Mouse (Mus musculus) embryonic fibroblast, embryonic 13.5 days (primary cell): ENCODE results near the gene Tiam1. TPM values are rescaled to one million over a fixed set of nuclear protein-coding genes. Genes with fewer than 3 reads are reported as not detected.

Experiments used
- H3K27ac ChIP-seq: 2 replicates; pipeline ENCODE4 v1.5.1; 2012; ENCODE audit warnings: low read length, control low read depth, inconsistent platforms; ENCODE audit not compliant: insufficient read depth
- H3K4me1 ChIP-seq: 2 replicates; pipeline ENCODE4 v1.6.1; 2011; ENCODE audit warnings: low read length; ENCODE audit not compliant: control insufficient read depth, insufficient read depth
- H3K4me3 ChIP-seq: 2 replicates; pipeline ENCODE4 v1.5.1; 2011; ENCODE audit warnings: mild to moderate bottlenecking, control low read depth, low read length; ENCODE audit not compliant: insufficient read depth
- CTCF ChIP-seq: IDR thresholded peaks from 2 replicates; pipeline ENCODE4 v1.5.1; 2011; ENCODE audit warnings: mild to moderate bottlenecking, control low read depth, low read length, moderate library complexity, borderline replicate concordance; ENCODE audit not compliant: insufficient read depth
- POLR2A ChIP-seq: IDR thresholded peaks from 2 replicates; pipeline ENCODE4 v1.6.1; 2011; ENCODE audit warnings: low read depth, mild to moderate bottlenecking, control low read depth, low read length, moderate library complexity
- polyA plus RNA-seq: library from polyadenylated mRNA; stranded (reverse); fragments of >200 nt; gene quantifications from 2 replicates; pipeline ENCODE4 v1.2.4, GENCODE M21; 2011; ENCODE audit warnings: low read depth; ENCODE audit not compliant: missing spikeins, insufficient read length

The Tiam1 gene
- polyA plus RNA-seq, 1 experiment, result 17.8 TPM

DNA sequence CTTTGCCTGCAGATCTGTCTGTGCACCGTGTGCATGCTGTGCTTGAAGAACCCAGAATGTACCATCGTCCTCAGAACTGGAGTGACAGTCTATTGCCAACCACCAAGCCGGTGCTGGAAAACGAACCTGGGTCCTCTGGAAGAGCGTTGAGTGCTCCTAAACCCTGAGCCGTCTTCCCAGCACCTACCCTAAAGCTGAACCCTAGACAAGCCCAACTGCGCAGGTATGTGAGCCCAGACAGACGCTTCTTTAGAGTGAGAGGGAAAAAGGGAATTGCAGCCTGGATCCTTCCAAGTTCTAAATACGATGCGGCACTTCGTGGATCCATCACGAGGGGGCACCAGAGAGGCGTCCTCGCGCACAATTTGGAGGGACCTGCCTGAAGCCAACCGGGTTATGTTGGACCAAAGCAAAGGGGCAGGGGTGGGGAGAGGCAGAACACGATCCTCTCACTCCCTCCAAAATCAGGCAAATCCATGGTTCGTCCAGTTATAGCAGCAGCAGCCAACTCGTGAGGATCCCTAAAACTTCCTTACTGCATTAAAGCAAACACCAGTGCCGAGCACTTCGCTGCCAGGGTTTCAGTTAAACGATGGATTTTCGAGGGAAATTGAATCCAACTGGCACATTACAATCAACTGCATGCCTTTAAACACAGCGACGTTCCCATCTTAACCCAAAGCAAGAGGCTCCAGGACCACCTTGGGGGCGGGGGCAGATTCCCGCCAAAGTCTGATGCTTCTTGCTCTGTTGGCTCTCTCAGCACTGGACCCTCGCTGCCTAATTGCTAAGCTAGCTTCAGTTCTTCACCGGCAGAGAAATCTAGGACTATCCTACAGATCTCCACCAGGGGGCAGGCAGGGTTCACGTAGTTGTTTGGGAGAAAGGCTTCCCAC lies 369.7 kb downstream of the Tiam1 start:
- H3K4me3 ChIP-seq, result peak overlapping the region; percentile 34
- no peak for TF ChIP-seq POLR2A
- TF ChIP-seq CTCF, result peak; percentile 83; the same call in 1 of the 2 replicates
- H3K27ac ChIP-seq, result no peak overlapping the region
- H3K4me1 ChIP-seq, result no peaks in the 10 kb centered on the region

DNA sequence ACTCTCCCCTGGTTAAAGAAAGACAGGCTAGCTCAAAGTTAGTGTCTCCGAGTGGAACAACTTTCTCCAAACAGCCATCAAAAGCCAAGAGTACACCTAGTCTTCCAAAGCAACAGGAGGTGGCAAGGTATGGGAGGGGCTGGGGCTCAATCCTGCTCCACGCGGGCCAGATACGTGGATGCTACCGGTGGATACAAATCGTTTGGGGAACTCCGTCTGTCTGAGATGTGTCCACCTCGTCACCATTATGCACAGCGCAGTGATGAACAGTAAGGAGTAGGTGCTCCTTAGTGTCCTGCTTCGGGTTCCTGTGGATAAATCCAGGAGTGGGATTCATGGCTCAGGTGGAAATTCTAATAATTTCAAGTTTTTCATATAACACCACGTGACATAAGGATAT lies 377.6 kb downstream of the Tiam1 start:
- Histone ChIP-seq H3K4me1 (no peaks in the 10 kb centered on the region), H3K4me3 (no peak overlapping the region), H3K27ac (no peak overlapping the region)
- no peak for TF ChIP-seq CTCF
- no peak for TF ChIP-seq POLR2A

DNA sequence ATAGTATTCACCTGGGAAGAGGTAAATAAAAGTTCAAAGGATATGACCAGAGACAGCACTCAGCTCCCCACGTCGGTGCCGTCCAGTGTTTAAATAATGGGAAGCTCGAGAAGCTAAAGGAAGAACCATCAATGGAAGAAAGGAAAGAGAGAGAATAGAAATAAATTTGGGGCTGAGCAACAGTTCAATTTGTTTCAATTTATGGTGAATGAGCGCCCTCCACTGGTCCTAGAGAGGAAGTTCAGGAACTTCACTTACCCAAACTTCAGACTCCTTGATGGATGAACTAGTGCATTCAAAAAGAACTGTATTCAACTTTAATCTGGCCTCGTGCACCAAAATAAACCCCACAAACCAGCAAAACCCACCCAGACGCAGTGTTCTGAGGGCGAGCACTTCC lies 378.1 kb downstream of the Tiam1 start:
- H3K27ac ChIP-seq, result no peak overlapping the region
- no peak overlapping the region for H3K4me3 ChIP-seq
- TF ChIP-seq POLR2A, result no peak
- no peak for TF ChIP-seq CTCF
- no peaks in the 10 kb centered on the region for H3K4me1 ChIP-seq

DNA sequence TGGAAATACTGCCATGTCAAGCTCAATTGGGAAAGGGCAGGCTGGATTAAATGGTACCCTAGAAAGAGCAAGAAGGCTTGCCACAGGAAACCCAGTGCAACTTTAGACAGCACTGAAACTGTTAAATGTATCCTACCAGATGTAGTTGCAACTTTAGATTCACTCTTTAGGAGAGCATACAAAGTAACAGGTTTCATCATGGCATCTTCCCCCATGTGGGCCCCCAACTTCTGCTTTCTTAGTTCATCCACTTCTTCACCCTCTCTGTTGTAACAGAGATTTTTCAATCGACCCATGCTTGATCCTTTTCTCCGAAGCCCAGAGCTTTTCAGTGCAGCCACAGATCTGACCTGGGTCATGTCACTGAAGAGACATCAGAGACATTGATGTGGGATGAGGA lies 379.8 kb downstream of the Tiam1 start:
- TF ChIP-seq CTCF, result no peak
- TF ChIP-seq POLR2A, result no peak
- H3K4me1 ChIP-seq, result no peaks in the 10 kb centered on the region
- H3K27ac ChIP-seq, result no peak overlapping the region
- H3K4me3 ChIP-seq, result no peak overlapping the region

DNA sequence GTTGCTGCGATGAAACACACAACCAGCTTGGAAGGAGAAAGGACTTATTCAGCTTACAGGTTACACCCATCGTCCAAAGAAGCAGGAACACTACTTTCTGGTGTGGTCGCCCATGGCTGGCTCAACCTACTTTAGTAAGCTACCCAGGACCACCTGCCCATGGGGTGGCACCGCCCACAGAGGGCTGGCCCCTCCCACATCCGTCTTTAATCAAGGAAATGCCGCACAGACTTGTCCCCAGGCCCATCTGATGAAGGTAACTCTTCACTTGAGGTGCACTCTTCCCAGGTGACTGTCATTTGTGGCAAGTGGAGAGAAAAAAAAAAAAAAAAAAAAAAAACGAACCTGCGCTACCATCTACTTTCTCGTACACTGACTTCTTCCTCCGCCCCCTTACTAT lies 381.0 kb downstream of the Tiam1 start:
- no peak overlapping the region for H3K4me3 ChIP-seq
- TF ChIP-seq POLR2A (no peak), CTCF (no peak)

DNA sequence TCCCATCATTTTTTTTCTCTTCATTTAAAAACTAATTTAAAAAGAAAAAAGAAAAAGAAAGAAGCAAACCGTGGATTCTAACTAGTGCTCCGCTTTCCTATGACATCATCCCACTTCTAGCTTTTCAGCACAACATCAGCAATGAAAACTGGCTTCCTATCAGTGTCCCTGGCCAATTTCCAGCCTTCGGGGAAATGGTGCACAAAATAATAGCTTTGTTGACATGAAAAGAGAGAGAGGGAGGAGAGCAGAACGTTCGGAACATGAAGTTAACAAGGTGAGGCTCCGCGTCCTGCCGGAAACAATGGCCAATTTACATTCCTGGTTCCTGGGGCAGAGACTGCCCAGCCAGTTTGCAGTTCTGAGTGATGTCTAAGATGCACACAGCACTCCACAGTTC lies 381.5 kb downstream of the Tiam1 start:
- no peak overlapping the region for H3K27ac ChIP-seq
- TF ChIP-seq POLR2A (no peak), CTCF (no peak)
- H3K4me1 ChIP-seq, result no peaks in the 10 kb centered on the region
- H3K4me3 ChIP-seq, result no peak overlapping the region

More for the DNA sequence above, 381.0 kb downstream of the Tiam1 start:
- H3K27ac ChIP-seq, result no peak overlapping the region
- no peaks in the 10 kb centered on the region for H3K4me1 ChIP-seq

DNA sequence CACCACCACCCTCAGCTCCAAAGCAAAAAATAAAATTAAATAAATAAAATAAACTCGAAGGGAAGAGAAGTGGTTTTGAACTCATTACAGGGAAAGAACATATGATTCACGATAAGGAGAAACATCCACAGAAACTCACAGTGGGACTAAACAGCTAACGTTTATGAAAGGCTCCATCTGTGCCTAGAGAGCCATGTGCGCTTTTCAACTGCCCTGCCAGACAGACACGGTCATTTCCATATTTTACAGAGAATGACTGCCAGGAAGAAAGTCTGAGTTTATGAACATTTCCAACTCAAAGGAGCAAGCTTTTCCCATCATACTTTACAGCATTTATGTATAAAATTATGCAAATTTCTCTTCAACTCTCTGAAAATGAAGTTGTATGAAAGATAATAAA lies 386.2 kb downstream of the Tiam1 start:
- TF ChIP-seq POLR2A (no peak), CTCF (no peak)
- H3K27ac ChIP-seq, result no peak overlapping the region
- H3K4me1 ChIP-seq, result no peaks in the 10 kb centered on the region
- no peak overlapping the region for H3K4me3 ChIP-seq

DNA sequence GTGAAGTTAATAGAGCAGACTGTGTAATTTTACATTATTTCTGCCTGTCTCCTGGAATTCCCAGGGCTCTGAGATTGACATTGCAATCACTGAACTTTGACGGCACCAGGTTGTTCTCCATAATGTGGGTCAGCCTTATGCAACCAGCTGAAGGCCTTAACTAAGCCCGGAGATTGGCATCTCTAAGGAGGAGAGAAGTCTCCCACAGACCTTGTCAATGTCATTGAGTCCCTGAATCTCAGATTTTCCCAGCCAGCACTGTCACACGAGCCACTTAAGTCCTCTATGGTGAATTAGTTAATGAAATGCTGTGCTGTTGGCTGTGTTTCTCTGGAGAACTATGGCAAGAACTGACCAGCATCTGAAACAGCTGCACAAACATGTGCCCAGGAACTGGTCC lies 388.9 kb downstream of the Tiam1 start:
- H3K4me3 ChIP-seq, result no peak overlapping the region
- no peaks in the 10 kb centered on the region for H3K4me1 ChIP-seq
- no peak for TF ChIP-seq CTCF
- no peak for TF ChIP-seq POLR2A
- H3K27ac ChIP-seq, result no peak overlapping the region

DNA sequence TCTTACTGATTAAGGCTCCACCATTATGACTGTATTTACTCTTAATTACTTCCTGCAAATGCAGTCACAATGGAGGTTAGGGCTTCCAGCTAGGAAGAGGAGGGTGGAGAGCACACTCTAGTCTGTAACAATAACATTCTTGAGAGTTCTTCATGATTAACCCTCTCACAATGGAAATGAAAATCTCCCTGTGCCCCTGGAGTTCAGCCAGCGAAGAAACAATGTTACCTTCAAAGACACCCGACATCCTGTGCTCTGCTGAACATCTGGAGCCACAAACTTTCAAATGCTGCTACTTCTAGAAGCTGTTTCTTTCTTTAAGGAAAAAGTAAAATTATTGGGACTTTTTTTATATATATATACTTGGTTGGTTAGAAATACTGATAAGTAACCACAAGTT lies 395.7 kb downstream of the Tiam1 start:
- Histone ChIP-seq H3K4me1 (no peaks in the 10 kb centered on the region), H3K27ac (no peak overlapping the region), H3K4me3 (no peak overlapping the region)
- TF ChIP-seq POLR2A (no peak), CTCF (no peak)

DNA sequence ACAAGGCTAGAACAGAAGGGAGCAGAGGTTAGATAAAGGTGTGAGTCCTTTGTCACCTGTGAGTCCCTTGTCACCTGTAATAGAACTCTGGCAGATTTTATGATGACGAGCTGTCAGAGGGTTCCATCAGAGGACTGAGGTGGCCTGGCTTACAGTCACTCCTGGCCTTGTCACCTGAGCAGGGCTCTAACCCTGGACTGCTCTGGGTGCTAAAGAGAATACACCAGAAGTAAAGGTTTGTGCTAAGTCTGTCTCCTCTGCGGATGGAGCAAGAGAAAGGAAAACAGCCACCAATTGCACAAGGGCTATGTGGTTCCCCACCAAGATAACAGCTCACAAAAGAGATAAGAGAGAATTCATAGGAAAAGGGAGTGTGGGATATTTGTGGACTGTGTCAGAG lies 404.0 kb downstream of the Tiam1 start:
- TF ChIP-seq POLR2A (no peak), CTCF (no peak)
- Histone ChIP-seq H3K4me1 (no peaks in the 10 kb centered on the region), H3K4me3 (no peak overlapping the region), H3K27ac (no peak overlapping the region)
